Mouse (Mus musculus) bone marrow macrophage, adult 2 months (primary cell): ENCODE measurements around the gene Med20.

Source experiments
- CTCF ChIP-seq: IDR thresholded peaks from 2 replicates; pipeline ENCODE4 v1.5.1; 2012; ENCODE audit warnings: low read depth, mild to moderate bottlenecking, low read length, moderate library complexity
- POLR2A ChIP-seq: IDR thresholded peaks from 2 replicates; pipeline ENCODE4 v1.6.1; 2012; ENCODE audit warnings: mild to moderate bottlenecking, low read depth, low read length, borderline replicate concordance

DNA sequence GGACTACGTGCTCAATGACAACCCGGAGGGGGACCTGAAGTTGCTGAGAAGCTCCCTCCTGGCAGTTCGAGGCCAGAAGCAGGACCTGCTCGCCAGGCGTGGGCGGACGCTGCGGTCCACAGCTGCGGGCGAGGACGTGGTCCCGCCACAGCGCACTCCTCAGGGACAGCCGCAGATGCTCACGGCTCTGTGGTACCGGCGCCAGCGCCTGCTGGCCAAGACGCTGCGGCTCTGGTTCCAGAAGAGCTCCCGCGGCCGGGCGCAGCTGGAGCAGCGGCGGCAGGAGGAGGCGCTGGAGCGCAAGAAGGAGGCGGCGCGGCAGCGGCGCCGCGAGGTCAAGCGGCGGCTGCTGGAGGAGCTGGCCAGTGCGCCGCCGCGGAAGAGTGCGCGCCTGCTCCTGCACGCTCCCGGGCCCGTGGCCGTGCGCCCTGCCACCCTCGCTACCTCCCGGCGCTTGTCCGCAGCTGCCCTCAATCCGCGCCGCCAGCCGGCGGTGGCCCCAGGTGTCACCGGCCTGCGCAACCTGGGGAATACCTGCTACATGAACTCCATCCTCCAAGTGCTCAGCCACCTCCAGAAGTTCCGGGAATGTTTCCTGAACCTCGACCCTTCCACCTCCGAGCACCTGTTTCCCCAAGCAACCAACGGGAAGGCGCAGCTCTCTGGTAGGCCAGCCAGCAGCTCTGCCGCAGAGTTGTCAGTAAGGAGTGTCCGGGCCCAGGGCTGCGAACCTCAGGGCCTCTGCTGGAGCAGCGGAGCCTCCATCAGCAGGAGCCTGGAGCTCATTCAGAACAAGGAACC, 61.1 kb downstream of the Med20 start:
- TF ChIP-seq POLR2A (no peak), CTCF (no peak)
